Mouse (Mus musculus) cerebellum, adult 11 months (tissue): ENCODE results near the gene Trpm3.
"Not testable (repeated sequence)": the region's sequence is repeated elsewhere in the genome, so short reads cannot be mapped to it uniquely, and the experiment has no call there.

Experiments
- DNase-seq: peaks from one replicate; pipeline ENCODE4 v3.0.0; 2022

Gene Trpm3

DNA sequence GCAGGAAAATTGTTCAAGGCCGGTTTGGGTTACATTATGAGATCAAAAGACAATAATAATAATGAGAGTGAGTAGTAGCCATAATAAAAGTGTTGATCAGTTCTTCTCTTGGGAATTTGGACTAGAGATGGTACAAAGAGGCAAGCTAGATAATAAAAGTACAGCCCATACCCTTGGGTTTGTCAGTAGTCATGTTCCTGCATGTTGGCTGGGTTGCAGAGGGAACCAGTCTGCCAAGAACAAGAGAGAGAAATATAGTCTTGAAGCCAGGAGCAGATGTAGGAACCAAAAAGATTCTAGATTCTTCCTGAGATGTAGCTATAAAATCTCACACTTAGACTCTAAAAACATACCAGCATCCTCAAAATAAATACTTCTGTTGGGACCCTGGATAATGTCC, 861.4 kb downstream of the Trpm3 start:
- no peak for DNase-seq

DNA sequence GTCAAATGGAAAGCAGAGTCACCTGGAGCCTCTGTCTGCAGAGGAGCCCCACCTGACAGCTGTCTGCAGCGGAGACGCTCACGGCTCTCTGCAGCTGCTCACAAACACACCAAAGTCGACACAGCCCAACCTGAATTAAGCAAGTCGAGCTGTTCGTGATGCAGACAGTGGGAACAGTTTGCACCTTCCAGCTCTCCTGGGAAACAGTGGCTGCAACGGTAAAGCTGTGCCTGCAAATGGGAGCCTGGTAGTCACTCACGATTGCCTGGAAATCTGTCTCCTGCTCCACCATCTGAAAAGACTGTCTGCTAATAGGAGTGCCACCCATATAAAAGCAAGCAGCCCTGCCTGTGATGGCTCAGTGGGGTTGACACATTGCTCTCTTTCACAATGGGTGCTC, 865.0 kb downstream of the Trpm3 start:
- DNase-seq: no peak

DNA sequence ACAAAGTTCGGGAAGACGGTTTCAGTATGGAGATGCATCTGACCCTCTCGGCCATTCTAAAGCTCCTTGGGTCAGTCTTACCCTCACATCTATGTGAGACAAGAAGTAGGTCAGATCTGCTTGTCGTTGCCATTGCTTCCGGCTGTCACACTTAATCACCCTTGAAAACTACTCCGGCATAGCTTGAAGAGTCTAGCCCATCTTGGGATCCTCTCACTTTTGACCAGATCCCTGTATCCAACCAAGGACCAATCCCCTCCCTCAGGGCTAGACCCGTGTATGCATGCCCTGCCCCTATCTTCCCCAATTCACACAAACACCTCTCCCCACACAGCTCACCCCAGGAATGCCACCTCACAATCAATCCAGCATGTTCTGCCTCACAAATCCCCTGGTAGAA, 867.0 kb downstream of the Trpm3 start:
- DNase-seq: no peak

- DNase-seq: peak; percentile 49
These were observed 867.8 kb downstream of the Trpm3 start for GRCm38 (mm10) chr19:23006517-23007273.

DNA sequence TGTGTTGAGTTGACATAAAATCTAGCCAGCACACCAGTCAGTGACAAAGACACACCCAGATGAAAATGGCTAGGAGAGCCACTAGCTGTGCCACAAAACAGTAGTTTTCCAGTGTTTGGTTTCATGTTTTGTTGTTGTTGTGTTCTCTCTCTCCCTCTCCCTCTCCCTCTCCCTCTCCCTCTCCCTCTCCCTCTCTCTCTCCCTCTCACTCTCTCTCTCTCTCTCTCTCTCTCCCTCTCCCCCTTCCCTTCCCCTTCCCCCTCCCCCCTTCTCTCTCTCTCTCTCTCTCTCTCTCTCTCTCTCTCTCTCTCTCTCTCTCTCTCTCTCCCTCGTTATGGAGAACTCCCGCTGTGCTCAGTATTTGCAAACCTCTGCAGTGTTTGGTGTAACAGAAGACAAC, 874.8 kb downstream of the Trpm3 start:
- DNase-seq: no peak

GRCm38 (mm10) chr19:23015516-23015915, 876.7 kb downstream of the Trpm3 start:
- peak; percentile 44 for DNase-seq

DNA sequence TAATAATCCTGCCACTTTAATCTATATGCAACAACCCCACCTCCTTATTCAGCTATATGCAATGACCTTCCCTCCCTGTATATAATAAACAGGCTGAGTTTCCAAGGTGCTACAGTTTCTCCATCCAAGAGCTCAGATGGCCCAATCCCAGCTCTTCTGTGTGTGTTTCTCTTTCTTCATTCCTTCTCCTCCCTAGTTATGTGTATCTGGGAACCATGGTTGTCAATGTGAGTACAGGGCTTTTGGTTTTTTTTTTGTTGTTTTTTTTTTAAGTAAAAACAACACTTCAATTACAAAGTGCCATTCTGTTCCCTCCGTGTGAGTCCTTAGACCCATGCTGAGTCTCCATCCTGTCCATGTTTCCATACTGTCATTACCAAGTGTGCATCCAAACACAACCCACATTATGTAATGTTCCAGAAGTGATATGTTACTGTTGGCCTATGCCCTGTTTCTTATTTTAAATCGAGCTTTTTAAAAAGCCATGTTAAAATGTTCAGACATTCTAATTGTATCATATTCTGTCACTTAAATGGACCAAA, 879.4 kb downstream of the Trpm3 start:
- peak; percentile 57 for DNase-seq

GRCm38 (mm10) chr19:23022902-23023301, 884.1 kb downstream of the Trpm3 start:
- DNase-seq: no peak

GRCm38 (mm10) chr19:23023316-23023960, 884.6 kb downstream of the Trpm3 start:
- DNase-seq: no peak

DNA sequence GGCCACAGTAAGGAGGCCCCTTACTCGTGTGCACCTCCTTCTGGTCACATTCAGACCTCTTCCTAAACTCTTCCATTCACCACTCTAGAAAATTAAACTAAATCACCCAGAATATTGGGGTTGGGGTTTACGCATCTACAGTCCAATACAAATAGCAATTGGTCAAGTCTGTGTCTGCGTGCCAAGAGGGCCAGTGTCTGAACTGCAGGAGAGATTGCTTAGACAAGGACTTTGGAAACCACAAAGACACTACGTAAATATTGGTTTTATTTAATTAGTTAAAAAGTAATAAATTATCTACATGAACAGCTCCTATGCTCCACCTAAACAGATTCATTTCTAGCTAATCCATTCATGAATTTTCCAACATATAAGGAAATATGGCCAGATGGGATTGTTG, 886.0 kb downstream of the Trpm3 start:
- no peak for DNase-seq

- DNase-seq: no peak
These were observed 887.6 kb downstream of the Trpm3 start for GRCm38 (mm10) chr19:23026427-23026826.

- DNase-seq: no peak
These were observed 889.4 kb downstream of the Trpm3 start for GRCm38 (mm10) chr19:23028283-23028682.

GRCm38 (mm10) chr19:23033343-23033742, 894.5 kb downstream of the Trpm3 start:
- DNase-seq: not testable (repeated sequence)

GRCm38 (mm10) chr19:23034117-23034516, 895.3 kb downstream of the Trpm3 start:
- DNase-seq: no peak

DNA sequence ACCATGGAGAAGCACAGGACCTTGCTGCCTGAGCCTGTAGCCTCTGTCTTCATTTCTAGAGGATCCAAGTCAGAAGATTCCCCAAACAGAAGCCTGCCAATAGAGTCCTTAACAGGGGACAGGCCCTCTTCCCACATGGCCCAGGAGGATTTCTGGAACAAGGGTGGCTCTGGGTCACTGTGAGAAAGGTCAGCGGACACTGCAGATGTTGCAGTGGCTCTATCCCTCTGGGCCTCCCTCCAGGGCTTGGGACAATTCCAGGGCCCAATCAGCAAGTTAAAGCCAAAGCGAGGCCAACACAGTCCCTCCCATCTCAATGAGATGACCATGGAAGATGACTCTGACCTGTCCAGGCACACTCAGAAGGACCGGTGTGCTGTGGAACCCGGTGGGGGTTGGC, 896.1 kb downstream of the Trpm3 start:
- DNase-seq: no peak

- DNase-seq: no peak
These were observed 896.9 kb downstream of the Trpm3 start for GRCm38 (mm10) chr19:23035786-23036185.

DNA sequence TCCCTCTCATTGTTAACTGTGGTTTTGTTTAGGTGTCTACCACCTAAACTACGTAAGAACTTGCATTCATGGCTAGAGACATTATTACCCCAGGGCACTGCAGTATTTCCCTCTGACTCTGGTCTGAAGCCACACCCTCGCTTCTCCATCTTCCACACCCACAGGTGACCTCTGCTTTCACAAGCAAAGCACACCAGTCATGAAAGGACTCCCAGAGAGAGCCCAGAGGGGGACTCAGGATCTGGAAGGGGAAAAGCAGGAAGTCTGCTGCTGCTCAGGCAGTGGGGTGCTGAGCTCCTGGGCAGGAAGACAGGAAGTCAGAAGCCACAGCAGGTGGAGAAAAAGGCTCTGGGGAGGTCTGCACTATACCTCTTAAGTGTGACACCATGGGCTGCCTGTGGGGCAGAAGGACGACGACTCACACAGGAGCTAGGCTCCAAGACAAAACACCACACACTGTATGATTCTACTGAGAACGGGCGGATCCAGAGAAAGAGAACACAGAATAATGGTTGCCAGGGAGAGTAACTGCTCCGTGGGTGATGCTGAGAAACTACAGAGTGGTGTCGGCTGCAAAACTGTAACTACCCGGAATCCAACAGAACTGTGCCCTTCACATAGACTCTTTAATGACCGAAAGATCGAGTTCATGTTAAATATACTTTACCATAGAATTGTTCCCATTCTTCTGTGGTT, 898.1 kb downstream of the Trpm3 start:
- DNase-seq: no peak

GRCm38 (mm10) chr19:23037499-23037898, 898.7 kb downstream of the Trpm3 start:
- DNase-seq: no peak

GRCm38 (mm10) chr19:23038321-23038720, 899.5 kb downstream of the Trpm3 start:
- DNase-seq: no peak

- no peak for DNase-seq
These were observed 902.8 kb downstream of the Trpm3 start for GRCm38 (mm10) chr19:23041483-23042167.

- DNase-seq: no peak
These were observed 903.4 kb downstream of the Trpm3 start for GRCm38 (mm10) chr19:23042168-23042733.

DNA sequence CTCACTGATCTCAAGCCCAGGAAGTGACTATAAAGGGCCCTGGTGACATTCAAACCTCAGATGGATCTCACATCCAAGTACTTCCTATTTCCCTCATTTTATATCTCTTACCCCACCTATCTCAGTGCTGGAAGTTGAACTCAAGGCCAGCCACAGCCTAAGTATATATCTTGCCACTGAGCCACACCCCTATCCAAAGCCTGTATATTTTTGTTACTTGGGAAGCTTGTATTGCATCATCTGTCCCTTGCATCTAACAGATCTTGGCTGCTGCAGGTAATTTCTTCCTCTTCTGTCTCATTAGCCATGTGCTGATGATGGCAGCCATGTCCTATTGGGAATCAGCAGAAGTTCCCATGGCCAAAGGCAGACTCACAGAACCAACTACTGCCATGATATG, 904.9 kb downstream of the Trpm3 start:
- DNase-seq: no peak
